Comparison of ENCODE assay signal across 18 mouse cellular contexts in genomic region chr5:117840203-117840602, GRCm38 (mm10). TPM values are rescaled to one million over a fixed set of nuclear protein-coding genes. Genes with fewer than 3 reads are reported as not detected.
DNase-seq lines count a peak whose midpoint lies in the region; ATAC-seq lines count a peak whose summit lies in the region.
"Had no signal": no experiment of that assay in that cellular context is flagged by ENCODE, and none has a peak within 500 bp of the region (broad histone marks: within the 10 kb centered on the region; RNA-seq: fewer than 3 reads in every experiment).

No protein-coding gene starts in this region.

- H3K4me3 ChIP-seq in forebrain, embryonic 12.5 days (replicated peaks), result no peak overlapping the region
- no peak overlapping the region for H3K4me3 ChIP-seq in forebrain, embryonic 10.5 days
- no peak overlapping the region for H3K4me3 ChIP-seq in midbrain, embryonic 16.5 days (ENCODE audit: low read depth, low read length)
- H3K4me3 ChIP-seq: limb, embryonic 15.5 days; megakaryocyte, embryonic 14.5 days; myocyte had no signal

- H3K36me3 ChIP-seq in forebrain, embryonic 12.5 days (replicated peaks), result no peaks in the 10 kb centered on the region
- no peaks in the 10 kb centered on the region for H3K36me3 ChIP-seq in forebrain, embryonic 10.5 days (replicated peaks)
- no peaks in the 10 kb centered on the region for H3K36me3 ChIP-seq in midbrain, embryonic 16.5 days (ENCODE audit: control insufficient read depth, insufficient read depth, low read length)
- H3K36me3 ChIP-seq: limb, embryonic 15.5 days had no signal

- H3K4me1 ChIP-seq in forebrain, embryonic 12.5 days, result peaks cover 22% of the 10 kb centered on the region
- H3K4me1 ChIP-seq in forebrain, embryonic 10.5 days, result peaks cover 35% of the 10 kb centered on the region
- peaks cover 31% of the 10 kb centered on the region for H3K4me1 ChIP-seq in midbrain, embryonic 16.5 days (ENCODE audit: control insufficient read depth, insufficient read depth, low read length)
- H3K4me1 ChIP-seq: megakaryocyte, embryonic 14.5 days had no signal

- no peak overlapping the region for H3K9ac ChIP-seq in forebrain, embryonic 12.5 days
- no peak overlapping the region for H3K9ac ChIP-seq in midbrain, embryonic 16.5 days (ENCODE audit: low read depth, low read length)
- H3K9ac ChIP-seq: limb, embryonic 15.5 days had no signal

- no peak overlapping the region for H3K27ac ChIP-seq in forebrain, embryonic 12.5 days
- H3K27ac ChIP-seq in forebrain, embryonic 10.5 days, result no peak overlapping the region
- H3K27ac ChIP-seq in midbrain, embryonic 16.5 days (ENCODE audit: low read length), result no peak overlapping the region
- H3K27ac ChIP-seq: limb, embryonic 15.5 days had no signal

- DNase-seq in forebrain, embryonic 10.5 days (ENCODE audit: extremely low spot score, low spot score), result no peak
- peak; percentile 21 for DNase-seq in layer of hippocampus, adult 9-11 months
- no peak for DNase-seq in layer of hippocampus, adult 11-12 months (ENCODE audit: low spot score)
- DNase-seq in R1 (ENCODE audit: low read depth, low spot score), result peak; percentile 49
- no peak for DNase-seq in lung, adult 18-20 months
- DNase-seq: adrenal gland, postnatal 25 days; cerebellum, adult 9-10 months; gastrocnemius, postnatal 14 days; kidney, adult 8-10 months; kidney, postnatal 36 days; lung, postnatal 14 days; thymus, postnatal 25 days had no signal

- 0 out of 2 replicates have a peak, but pooled peaks have one; percentile 23 for ATAC-seq in forebrain, embryonic 12.5 days (ENCODE audit: low FRiP score)
- peak; percentile 69; the same call in 1 of the 2 replicates for ATAC-seq in midbrain, embryonic 16.5 days
- ATAC-seq: activated CD4-positive, CD25-positive, alpha-beta regulatory T cell, adult 4 months had no signal

- WGBS in forebrain, embryonic 12.5 days, result 32% methylated on average over 9 of the region's 9 CpGs
- 29% methylated on average over 9 of the region's 9 CpGs for WGBS in forebrain, embryonic 10.5 days
- WGBS in midbrain, embryonic 16.5 days, result 31% methylated on average over 9 of the region's 9 CpGs

- H3K9me3 ChIP-seq in forebrain, embryonic 12.5 days, result no peaks in the 10 kb centered on the region
- H3K9me3 ChIP-seq in forebrain, embryonic 10.5 days, result no peaks in the 10 kb centered on the region
- no peaks in the 10 kb centered on the region; the same call in 1 of the 2 replicates for H3K9me3 ChIP-seq in midbrain, embryonic 16.5 days (replicated peaks; ENCODE audit: control insufficient read depth, low read length, poor library complexity, severe bottlenecking)
- H3K9me3 ChIP-seq: limb, embryonic 15.5 days; megakaryocyte, embryonic 14.5 days had no signal

- no peak overlapping the region for H3K4me2 ChIP-seq in forebrain, embryonic 12.5 days
- H3K4me2 ChIP-seq in midbrain, embryonic 16.5 days (ENCODE audit: low read length), result no peak overlapping the region
- H3K4me2 ChIP-seq: limb, embryonic 15.5 days had no signal

- peaks cover 78% of the 10 kb centered on the region for H3K27me3 ChIP-seq in forebrain, embryonic 12.5 days
- peaks cover 78% of the 10 kb centered on the region for H3K27me3 ChIP-seq in forebrain, embryonic 10.5 days (ENCODE audit: poor library complexity, severe bottlenecking)
- peaks cover 17% of the 10 kb centered on the region for H3K27me3 ChIP-seq in midbrain, embryonic 16.5 days (ENCODE audit: control insufficient read depth, insufficient read depth, low read depth, low read length)

RNA-seq across cellular contexts. Expression of gene Nos1, which starts 59.4 kb away (rescaled TPM):
- 0.28 and 0.35 TPM in 2 replicates for polyA plus RNA-seq in forebrain, embryonic 12.5 days (2016; fragmentation: Nextera tagmentation; extraction: Ambion mirVana)
- polyA plus RNA-seq in forebrain, embryonic 10.5 days (2016; fragmentation: Nextera tagmentation; extraction: Ambion mirVana), result 0.07 and 0.09 TPM in 2 replicates
- polyA plus RNA-seq in midbrain, embryonic 16.5 days (2015; fragmentation: Nextera tagmentation; extraction: Ambion mirVana), result 2.9 and 3.0 TPM in 2 replicates

Comparison
In these comparisons a context has a peak if more than half of its experiments do, and no peak if none do; other contexts are left out.
1. DNase-seq: peak in layer of hippocampus, adult 9-11 months (single experiment) and R1 (single experiment); none in forebrain, embryonic 10.5 days (single experiment), layer of hippocampus, adult 11-12 months (single experiment) and lung, adult 18-20 months (0 of 2).